Mouse (Mus musculus) forebrain, embryonic 12.5 days (tissue): ENCODE measurements around the gene Cluh. TPM values are rescaled to one million over a fixed set of nuclear protein-coding genes. Genes with fewer than 3 reads are reported as not detected.
A peak's percentile ranks its signal among the peaks of the same experiment; 100 is the strongest.

Experiments
- ATAC-seq: fragments of 200-750 bp; cut with Nextera tagmentation; 2 replicates; pipeline ENCODE4 v1.8.0; 2017; ENCODE audit warnings: moderate TSS enrichment; ENCODE audit not compliant: low FRiP score
- H3K27ac ChIP-seq: fragments of 300-500 bp; sonication (generic); 2 replicates; pipeline ENCODE4 v1.5.1; 2016; ENCODE audit warnings: mild to moderate bottlenecking
- H3K27me3 ChIP-seq: fragments of 300-500 bp; sonication (generic); 2 replicates; pipeline ENCODE4 v1.6.1; 2016; ENCODE audit warnings: mild to moderate bottlenecking
- H3K36me3 ChIP-seq: fragments of 300-500 bp; sonication (generic); replicated peaks from 2 replicates; pipeline ENCODE4 v1.6.1; 2016; ENCODE audit warnings: mild to moderate bottlenecking
- H3K4me1 ChIP-seq: fragments of 300-500 bp; sonication (generic); 2 replicates; pipeline ENCODE4 v1.6.1; 2016
- H3K4me2 ChIP-seq: fragments of 300-500 bp; sonication (generic); 2 replicates; pipeline ENCODE4 v1.6.1; 2016; ENCODE audit warnings: mild to moderate bottlenecking, moderate library complexity
- H3K4me3 ChIP-seq: fragments of 300-500 bp; sonication (generic); replicated peaks from 2 replicates; pipeline ENCODE4 v1.5.1; 2016; ENCODE audit warnings: mild to moderate bottlenecking
- H3K9ac ChIP-seq: fragments of 300-500 bp; sonication (generic); 2 replicates; pipeline ENCODE4 v1.6.1; 2016; ENCODE audit warnings: mild to moderate bottlenecking
- H3K9me3 ChIP-seq: fragments of 300-500 bp; sonication (generic); 2 replicates; pipeline ENCODE4 v1.6.1; 2016
- WGBS: fragments of 180-500 bp; shearing (Covaris S2); methylation state at CpG from one replicate; pipeline ENCODE4 v1.1.7; 2016; 5-methylcytosine and 5-hydroxymethylcytosine counted together
- polyA plus RNA-seq: library from polyadenylated mRNA; unstranded; fragments of >200 nt; fragmentation: Nextera tagmentation; extraction: Ambion mirVana; gene quantifications from 2 replicates; pipeline ENCODE4 v1.2.1, GENCODE M21; 2016

The Cluh gene
- polyA plus RNA-seq, 1 experiment from 2014 or later, result 18.0 TPM

DNA sequence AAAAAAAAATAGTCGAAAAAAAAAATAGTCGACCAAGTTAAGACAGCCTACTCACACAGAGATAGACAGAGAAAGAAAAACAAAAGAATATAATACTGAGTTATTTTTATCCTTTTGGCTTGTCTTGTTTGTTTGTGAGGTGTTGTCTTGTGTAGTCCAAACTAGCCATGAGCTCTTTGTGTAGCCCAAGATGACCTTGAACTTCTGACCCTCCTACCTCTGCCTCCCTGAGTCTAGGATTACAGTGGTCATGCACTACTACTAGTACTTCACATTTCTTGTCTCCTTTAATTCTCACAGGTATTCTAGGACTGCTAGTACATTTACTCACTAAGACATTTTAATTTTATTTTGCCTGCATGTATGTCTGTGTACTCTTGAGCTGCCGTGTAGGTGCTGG, 21.8 kb upstream of the Cluh start:
- WGBS, result 77% methylated on average over 3 of the region's 3 CpGs
- Histone ChIP-seq H3K4me1 (0 out of 2 replicates have a peak, but pooled peaks cover 3% of the 10 kb centered on the region), H3K4me3 (no peak overlapping the region)

DNA sequence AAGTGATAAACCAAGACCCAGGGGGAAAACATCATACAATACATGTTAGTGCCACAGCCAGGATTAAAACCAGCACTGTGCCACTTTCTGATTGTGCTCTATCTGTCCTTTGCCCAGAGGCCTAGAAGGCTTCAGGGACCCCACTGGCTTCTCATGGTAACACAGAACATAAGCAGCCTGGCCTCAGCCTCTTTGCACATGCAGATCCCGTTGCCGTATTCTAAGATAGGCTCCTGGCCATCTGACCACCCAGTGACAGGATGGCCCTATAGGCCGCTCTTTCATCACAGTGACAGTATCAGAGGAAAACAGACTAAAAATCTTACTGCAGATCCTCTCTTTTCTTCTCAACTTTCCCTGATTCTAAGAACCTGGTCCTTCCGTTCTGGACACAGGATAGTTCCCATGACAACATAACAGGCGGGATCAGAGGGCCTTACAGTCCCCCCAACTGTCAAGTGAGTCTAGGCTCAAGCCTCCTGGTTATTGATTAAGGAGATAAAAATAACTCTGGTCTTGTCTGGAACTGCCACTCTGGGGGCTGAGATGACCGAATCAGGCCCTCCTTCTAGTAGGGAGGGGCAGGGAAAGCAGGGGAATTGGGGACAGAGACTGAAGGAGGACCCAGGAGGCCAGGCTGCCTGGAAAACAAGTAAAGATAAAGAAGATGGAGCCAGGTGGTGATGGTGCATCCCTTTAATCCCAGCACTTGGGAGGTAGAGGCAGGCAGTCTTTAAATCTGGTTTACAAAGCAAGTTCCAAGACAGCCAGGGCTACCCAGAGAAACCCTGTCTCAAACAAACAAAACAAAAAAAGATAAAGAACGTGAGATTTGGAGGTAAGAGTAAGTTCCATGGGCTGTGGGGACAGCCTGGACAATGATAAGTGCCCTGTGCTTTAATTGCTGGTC, 17.2 kb upstream of the Cluh start:
- Histone ChIP-seq H3K4me3 (no peak overlapping the region), H3K27ac (no peak overlapping the region), H3K4me1 (peaks cover 4% of the 10 kb centered on the region), H3K27me3 (peaks cover 2% of the 10 kb centered on the region; the same call in 1 of the 2 replicates), H3K9me3 (no peaks in the 10 kb centered on the region), H3K36me3 (no peaks in the 10 kb centered on the region), H3K9ac (no peak overlapping the region), H3K4me2 (no peak overlapping the region)
- no peak for ATAC-seq
- 77% methylated on average over 7 of the region's 7 CpGs for WGBS

More for the DNA sequence above, 21.8 kb upstream of the Cluh start:
- no peak for ATAC-seq
- Histone ChIP-seq H3K27ac (no peak overlapping the region), H3K9me3 (no peaks in the 10 kb centered on the region), H3K36me3 (no peaks in the 10 kb centered on the region), H3K9ac (no peak overlapping the region), H3K27me3 (0 out of 2 replicates have a peak, but pooled peaks cover 5% of the 10 kb centered on the region), H3K4me2 (no peak overlapping the region)

DNA sequence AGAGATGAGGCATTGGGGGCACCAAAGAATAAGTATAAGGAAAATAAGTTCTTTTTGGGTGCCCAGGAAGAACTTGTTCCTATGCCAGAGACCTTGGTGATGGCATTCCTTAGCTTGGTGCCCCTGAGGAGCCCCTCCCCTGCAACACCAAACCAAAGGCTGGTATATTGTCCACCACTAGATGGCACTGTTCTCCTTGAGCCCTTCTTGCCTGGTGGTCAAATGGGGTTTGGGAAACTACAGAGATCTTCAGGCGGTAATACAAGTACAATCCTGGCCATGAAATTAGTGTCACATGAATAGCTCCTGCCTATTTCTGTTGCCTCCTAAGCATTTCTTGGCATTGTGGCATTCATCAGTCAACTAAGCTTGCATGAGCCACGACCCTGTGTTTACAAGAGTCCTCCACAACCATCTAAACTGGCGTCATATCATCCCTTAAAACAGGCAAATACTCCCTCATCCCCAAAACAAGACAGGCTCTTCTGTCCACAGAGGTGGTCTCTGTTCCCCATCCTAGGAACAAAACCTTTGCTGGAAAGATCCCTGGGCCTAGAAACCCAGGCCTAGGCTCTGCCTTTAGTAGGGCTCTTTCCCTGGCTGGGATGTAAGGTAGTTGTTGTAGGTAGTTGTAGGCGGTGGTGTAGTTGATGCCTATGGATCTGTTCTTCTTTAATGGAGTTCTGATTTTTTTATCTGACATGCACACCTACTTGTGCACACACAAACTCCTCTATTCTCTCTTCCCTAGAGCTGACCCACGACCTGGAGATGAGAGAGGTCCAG, 14.6 kb upstream of the Cluh start:
- Histone ChIP-seq H3K4me3 (no peak overlapping the region), H3K27ac (no peak overlapping the region), H3K9me3 (no peaks in the 10 kb centered on the region), H3K4me1 (peaks cover 17% of the 10 kb centered on the region), H3K36me3 (no peaks in the 10 kb centered on the region), H3K9ac (no peak overlapping the region), H3K4me2 (no peak overlapping the region), H3K27me3 (peaks cover 16% of the 10 kb centered on the region)
- no peak for ATAC-seq
- 63% methylated on average over 5 of the region's 5 CpGs for WGBS

DNA sequence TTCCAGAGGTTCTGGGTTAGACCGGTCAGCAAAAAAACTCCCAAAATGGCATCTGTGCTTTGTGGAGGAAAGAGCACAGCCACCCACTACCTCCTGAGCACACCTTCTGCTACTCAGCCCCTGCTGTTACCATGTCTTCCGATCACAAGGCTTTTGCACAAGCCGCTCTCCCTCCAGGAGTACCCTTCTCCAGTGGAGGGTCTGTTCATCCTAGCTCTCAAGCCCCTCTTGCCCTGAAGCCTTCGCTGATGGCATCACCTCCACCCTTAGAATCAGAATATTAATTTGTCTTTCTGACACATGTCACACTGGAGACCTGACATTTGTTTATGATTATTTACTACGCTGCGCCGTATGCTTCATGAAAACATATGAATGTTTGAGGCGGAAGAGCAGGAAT, 11.8 kb upstream of the Cluh start:
- peak overlapping the region; percentile 84 for H3K9ac ChIP-seq
- H3K36me3 ChIP-seq, result no peaks in the 10 kb centered on the region
- H3K27me3 ChIP-seq, result peaks cover 32% of the 10 kb centered on the region
- H3K9me3 ChIP-seq, result no peaks in the 10 kb centered on the region
- ATAC-seq, result peak; percentile 4; the same call in 1 of the 2 replicates
- peak overlapping the region; percentile 65 for H3K4me3 ChIP-seq
- H3K4me2 ChIP-seq, result peak overlapping the region; percentile 78
- H3K27ac ChIP-seq, result peak overlapping the region; percentile 86
- WGBS, result 22% methylated on average over 8 of the region's 8 CpGs
- peaks cover 15% of the 10 kb centered on the region for H3K4me1 ChIP-seq

DNA sequence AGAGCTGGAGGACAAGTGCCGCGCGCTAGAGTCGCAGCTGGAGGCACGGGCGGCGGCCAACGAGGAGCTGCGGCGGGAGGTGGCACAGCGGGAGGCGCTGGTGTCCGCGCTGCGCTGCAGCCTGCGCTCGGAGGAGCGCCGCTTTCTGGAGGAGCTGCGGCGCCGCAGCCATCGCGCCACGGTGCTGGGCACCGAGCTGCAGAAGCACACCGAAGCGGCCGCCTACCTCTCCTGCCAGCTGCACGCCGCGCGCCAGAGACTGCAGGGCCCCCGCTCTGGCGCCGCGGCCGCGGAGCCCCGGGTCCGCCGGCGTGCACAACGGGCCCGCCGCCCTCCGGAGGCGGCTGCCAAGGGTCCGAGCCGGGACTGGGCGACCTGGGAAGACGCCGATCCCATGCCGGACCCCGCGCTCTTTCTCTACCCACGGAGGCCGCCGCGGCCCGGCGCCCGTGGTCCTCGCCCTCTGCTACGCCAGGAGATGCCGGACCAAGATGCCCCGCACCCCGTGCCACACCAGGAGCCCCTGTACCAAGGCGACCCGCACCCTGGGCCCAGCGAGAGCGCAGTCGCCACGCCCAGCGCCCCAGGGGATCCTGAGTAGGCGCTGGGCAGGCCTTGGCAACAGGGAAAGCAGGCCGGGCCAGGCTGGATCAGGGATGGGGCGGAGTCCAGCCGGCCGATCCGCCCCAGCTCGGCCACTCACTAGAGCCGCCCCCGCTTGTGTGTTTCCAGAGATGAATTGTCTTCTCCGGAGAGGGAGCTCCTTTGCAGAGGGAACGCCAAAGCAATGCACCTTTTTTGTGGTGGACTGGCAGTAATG, 11.1 kb upstream of the Cluh start:
- H3K9me3 ChIP-seq, result no peaks in the 10 kb centered on the region

DNA sequence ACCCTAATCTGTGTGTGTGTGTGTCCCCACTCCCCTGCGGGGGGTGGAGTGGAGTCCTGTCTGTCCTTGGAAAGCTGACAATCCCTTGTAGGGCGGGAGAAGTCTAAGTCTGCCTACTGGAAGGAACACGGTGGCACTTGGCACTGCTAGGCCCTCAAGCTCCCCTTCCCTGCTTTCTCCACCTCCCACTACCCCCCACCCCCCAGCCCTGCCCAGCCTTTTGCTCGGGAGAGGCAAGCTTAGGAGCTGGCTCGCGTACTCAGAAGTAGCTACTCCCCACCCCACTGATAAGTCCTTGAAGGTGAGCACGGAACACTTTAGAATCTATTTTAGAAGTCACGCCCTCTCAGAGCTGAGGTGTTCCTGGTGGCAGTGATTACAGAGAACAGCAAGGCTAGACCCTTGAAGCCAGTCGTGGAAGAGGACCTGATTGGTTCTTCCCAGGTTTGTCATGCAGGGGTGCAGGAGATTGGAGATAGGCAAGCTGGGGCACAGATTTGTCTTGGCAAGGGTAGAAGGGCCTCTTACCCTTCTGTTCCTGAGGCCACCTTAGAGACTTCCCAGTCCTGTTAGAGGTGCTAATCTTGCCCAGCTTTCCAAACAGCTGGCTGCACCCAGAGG, 10.4 kb upstream of the Cluh start:
- Histone ChIP-seq H3K27ac (0 out of 2 replicates have a peak overlapping the region, but pooled peaks have one; percentile 86), H3K4me3 (peak overlapping the region; percentile 65), H3K36me3 (no peaks in the 10 kb centered on the region), H3K27me3 (peaks cover 32% of the 10 kb centered on the region), H3K4me1 (peaks cover 15% of the 10 kb centered on the region), H3K9ac (peak overlapping the region; percentile 84), H3K4me2 (peak overlapping the region; percentile 78), H3K9me3 (no peaks in the 10 kb centered on the region)
- WGBS, result 10% methylated on average over 9 of the region's 9 CpGs
- ATAC-seq, result peak; percentile 47; the same call in 1 of the 2 replicates

More for the DNA sequence above, 11.1 kb upstream of the Cluh start:
- Histone ChIP-seq H3K9ac (peak overlapping the region; percentile 84), H3K36me3 (no peaks in the 10 kb centered on the region), H3K4me1 (peaks cover 15% of the 10 kb centered on the region), H3K27me3 (peaks cover 32% of the 10 kb centered on the region), H3K4me2 (peak overlapping the region; percentile 78), H3K4me3 (peak overlapping the region; percentile 65), H3K27ac (peak overlapping the region; percentile 86)
- under 1% methylated on average over 86 of the region's 86 CpGs for WGBS
- peak; percentile 87 for ATAC-seq

DNA sequence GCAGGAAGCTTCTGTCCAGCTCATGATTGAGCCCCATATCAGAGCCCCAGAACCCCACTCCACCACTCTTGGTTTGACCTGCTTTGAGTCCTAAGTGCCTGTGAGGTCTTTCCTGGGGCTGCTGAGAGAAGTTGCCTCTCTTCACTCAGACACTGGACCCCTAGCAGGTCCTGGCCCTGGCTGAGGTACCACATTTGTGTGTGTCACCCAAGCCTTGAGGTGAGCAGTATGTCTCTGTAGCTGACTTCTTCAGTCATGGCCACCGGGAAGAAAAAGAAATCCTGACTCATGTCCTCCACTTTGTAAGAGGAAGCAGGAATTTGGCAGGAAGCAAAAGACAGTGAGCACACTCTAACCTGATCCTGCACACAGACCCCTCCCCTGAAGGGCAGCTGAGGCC, 9.7 kb upstream of the Cluh start:
- no peaks in the 10 kb centered on the region for H3K36me3 ChIP-seq
- 63% methylated on average over 1 of the region's 1 CpGs for WGBS
- peaks cover 32% of the 10 kb centered on the region for H3K27me3 ChIP-seq
- no peaks in the 10 kb centered on the region for H3K9me3 ChIP-seq
- H3K4me1 ChIP-seq, result peaks cover 15% of the 10 kb centered on the region
- ATAC-seq, result no peak
- H3K9ac ChIP-seq, result no peak overlapping the region
- no peak overlapping the region for H3K4me3 ChIP-seq
- no peak overlapping the region for H3K4me2 ChIP-seq
- H3K27ac ChIP-seq, result no peak overlapping the region

DNA sequence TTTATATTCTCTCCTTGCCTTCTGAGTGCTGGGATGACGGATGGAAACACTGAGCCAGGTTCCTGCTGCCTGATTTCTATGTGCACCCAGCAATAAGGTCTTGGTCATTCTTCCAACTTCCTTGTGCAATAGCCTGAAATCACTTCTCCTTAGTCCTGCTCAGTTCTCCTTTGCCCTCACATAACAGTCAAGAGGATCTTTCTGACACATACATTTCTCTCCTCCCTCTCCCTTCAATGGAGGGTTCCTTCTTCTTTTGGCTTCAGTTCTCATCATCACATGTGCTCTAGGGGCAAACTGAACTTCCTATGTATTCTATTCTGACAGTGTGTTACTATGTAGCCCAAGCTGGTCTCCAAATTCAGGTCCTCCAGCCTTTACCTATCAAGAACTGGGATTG, 1.3 kb upstream of the Cluh start:
- Histone ChIP-seq H3K9ac (no peak overlapping the region), H3K36me3 (no peaks in the 10 kb centered on the region), H3K27ac (no peak overlapping the region), H3K4me1 (peaks cover 34% of the 10 kb centered on the region), H3K4me2 (no peak overlapping the region), H3K9me3 (no peaks in the 10 kb centered on the region), H3K4me3 (no peak overlapping the region), H3K27me3 (no peaks in the 10 kb centered on the region)
- no peak for ATAC-seq
- WGBS, result 100% methylated on average over 1 of the region's 1 CpGs

DNA sequence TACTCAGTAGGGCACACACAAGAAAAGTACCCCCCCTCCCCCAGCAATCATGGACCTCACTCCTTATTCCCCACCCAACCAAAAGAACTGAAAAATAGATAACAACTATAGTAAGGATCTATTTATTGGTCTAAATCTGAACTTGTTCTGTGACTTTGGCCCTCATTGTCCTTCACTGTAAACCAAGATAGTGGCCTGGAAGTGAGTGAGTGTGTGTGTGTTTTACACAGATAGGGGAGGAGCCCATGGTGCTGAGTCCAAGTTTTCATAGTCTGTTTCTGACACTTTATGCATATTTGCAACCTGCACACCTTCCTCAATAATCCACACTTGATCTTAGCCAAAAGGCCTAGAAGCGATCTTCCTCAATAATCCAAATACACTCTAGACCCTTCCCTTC, 619 bp upstream of the Cluh start:
- 11% methylated on average over 1 of the region's 1 CpGs for WGBS
- 0 out of 2 replicates have a peak, but pooled peaks cover 2% of the 10 kb centered on the region for H3K36me3 ChIP-seq
- peak; percentile 10; the same call in 1 of the 2 replicates for ATAC-seq
- H3K9me3 ChIP-seq, result no peaks in the 10 kb centered on the region
- peak overlapping the region; percentile 95 for H3K4me2 ChIP-seq
- peak overlapping the region; percentile 67 for H3K27ac ChIP-seq
- peak overlapping the region; percentile 95 for H3K4me3 ChIP-seq
- H3K27me3 ChIP-seq, result no peaks in the 10 kb centered on the region
- peaks cover 34% of the 10 kb centered on the region for H3K4me1 ChIP-seq
- peak overlapping the region; percentile 80 for H3K9ac ChIP-seq

DNA sequence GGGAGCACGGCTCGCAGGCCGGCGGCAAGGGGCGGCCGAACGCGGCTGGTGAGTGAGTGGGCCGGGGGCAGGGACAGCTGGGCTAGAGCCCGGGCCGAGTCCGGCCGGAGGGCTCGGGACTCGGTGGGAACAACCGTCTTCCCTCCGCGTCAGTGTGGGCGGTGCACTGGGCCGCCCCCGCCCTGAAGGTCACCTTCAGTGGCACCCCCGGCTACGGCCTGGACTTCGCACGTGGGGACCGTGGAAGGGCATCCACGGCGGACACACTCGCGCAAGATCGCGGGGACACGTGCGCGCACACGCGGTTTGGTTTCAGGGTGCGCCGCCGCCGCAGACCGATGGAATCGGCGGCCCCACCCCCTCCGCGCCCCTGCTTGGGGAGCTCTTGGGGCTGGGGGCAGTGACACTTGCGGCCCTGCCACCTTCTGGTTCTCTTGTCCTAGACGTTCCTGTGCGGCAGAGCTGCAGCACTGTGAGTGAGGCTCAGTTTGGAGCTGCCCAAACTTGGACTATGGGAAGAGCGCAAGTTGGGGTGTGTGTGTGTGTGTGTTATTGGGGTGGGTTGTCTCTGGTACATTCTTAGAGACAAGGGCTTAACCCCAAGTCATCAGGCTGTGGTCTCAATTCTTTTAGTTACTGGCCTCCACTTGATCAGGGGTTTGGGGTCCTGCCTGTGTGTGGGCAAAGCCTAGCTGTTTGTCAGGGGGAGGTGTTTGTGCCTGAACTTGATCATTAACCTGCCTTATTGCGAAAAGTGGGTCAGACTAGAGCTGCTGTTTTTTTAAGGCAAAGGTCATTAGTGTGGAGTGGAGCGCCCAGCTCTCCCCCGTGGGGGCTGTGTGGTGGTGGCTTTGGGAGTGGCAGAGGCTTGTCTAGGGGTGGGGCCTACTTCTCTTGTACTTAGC, 604 bp downstream of the Cluh start:
- peak overlapping the region; percentile 80 for H3K9ac ChIP-seq
- 3% methylated on average over 47 of the region's 53 CpGs for WGBS
- no peaks in the 10 kb centered on the region for H3K9me3 ChIP-seq
- H3K27me3 ChIP-seq, result no peaks in the 10 kb centered on the region
- peak overlapping the region; percentile 95 for H3K4me3 ChIP-seq
- peak; percentile 75 for ATAC-seq
- H3K4me2 ChIP-seq, result peak overlapping the region; percentile 95
- H3K4me1 ChIP-seq, result peaks cover 34% of the 10 kb centered on the region
- peak overlapping the region; percentile 67; the same call in 1 of the 2 replicates for H3K27ac ChIP-seq
- 0 out of 2 replicates have a peak, but pooled peaks cover 4% of the 10 kb centered on the region for H3K36me3 ChIP-seq
